Mouse (Mus musculus): ENCODE measurements around the gene Sis.

DNA sequence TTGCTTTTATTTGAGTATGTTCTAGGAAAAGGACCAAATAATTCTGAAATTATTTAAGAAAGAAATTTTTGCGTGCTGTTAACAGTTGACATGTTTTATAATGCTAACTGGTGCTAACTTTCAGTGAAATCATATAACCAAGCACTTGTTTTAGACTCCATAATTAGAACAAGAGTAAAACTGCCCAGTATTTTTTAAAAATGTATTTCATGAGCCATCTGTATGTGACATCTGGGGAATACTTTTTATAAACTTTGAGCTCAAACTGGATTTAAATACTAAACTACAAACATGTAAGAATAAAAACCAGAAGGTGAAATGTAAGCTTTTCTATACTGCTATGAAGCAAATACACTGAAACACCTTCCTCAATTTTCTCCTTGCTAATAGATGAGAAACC lies 112.3 kb downstream of the Sis start:
- TF ChIP-seq EP300 (IDR thresholded peaks at IDR 0.05) (no peak), CTCF (IDR thresholded peaks at IDR 0.05) (no peak)

All from lung, postnatal 0 days (tissue).